Mouse (Mus musculus) fat pad, adult 2 months (tissue): ENCODE measurements around the gene Stx6.
"Not testable (repeated sequence)": the region's sequence is repeated elsewhere in the genome, so short reads cannot be mapped to it uniquely, and the experiment has no call there.

ENCODE experiments used
- DNase-seq: peaks from one replicate; pipeline ENCODE4 v3.0.0-alpha.2; 2011; ENCODE audit warnings: low read depth, low spot score; ENCODE audit errors: extremely low read depth

Stx6 gene

GRCm38 (mm10) chr1:155158970-155159484, 512 bp downstream of the Stx6 start:
- no peak for DNase-seq

GRCm38 (mm10) chr1:155167453-155167852, 8.9 kb downstream of the Stx6 start:
- DNase-seq: no peak

GRCm38 (mm10) chr1:155169935-155170334, 11.4 kb downstream of the Stx6 start:
- DNase-seq: no peak

- DNase-seq: no peak
Observed at GRCm38 (mm10) chr1:155172895-155173643, 14.6 kb downstream of the Stx6 start.

GRCm38 (mm10) chr1:155173644-155174016, 15.1 kb downstream of the Stx6 start:
- DNase-seq: not testable (repeated sequence)

- no peak for DNase-seq
Observed at GRCm38 (mm10) chr1:155174424-155174823, 15.9 kb downstream of the Stx6 start.

- no peak for DNase-seq
Observed at GRCm38 (mm10) chr1:155178192-155178924, 19.8 kb downstream of the Stx6 start.

- no peak for DNase-seq
Observed at GRCm38 (mm10) chr1:155184191-155184590, 25.7 kb downstream of the Stx6 start.

GRCm38 (mm10) chr1:155188656-155189055, 30.1 kb downstream of the Stx6 start:
- DNase-seq: no peak

GRCm38 (mm10) chr1:155191219-155191618, 32.7 kb downstream of the Stx6 start:
- DNase-seq: no peak

- DNase-seq: no peak
Observed at GRCm38 (mm10) chr1:155191671-155192070, 33.2 kb downstream of the Stx6 start.

GRCm38 (mm10) chr1:155192805-155193368, 34.4 kb downstream of the Stx6 start:
- no peak for DNase-seq

GRCm38 (mm10) chr1:155196691-155197090, 38.2 kb downstream of the Stx6 start:
- DNase-seq: no peak

- DNase-seq: no peak
Observed at GRCm38 (mm10) chr1:155199522-155199921, 41.0 kb downstream of the Stx6 start.

GRCm38 (mm10) chr1:155200967-155201366, 42.5 kb downstream of the Stx6 start:
- no peak for DNase-seq

- no peak for DNase-seq
Observed at GRCm38 (mm10) chr1:155201373-155201879, 42.9 kb downstream of the Stx6 start.

GRCm38 (mm10) chr1:155201914-155202313, 43.4 kb downstream of the Stx6 start:
- DNase-seq: no peak

GRCm38 (mm10) chr1:155202472-155202871, 44.0 kb downstream of the Stx6 start:
- DNase-seq: no peak

- no peak for DNase-seq
Observed at GRCm38 (mm10) chr1:155203101-155203500, 44.6 kb downstream of the Stx6 start.

- no peak for DNase-seq
Observed at GRCm38 (mm10) chr1:155203954-155204353, 45.4 kb downstream of the Stx6 start.

GRCm38 (mm10) chr1:155204560-155205162, 46.1 kb downstream of the Stx6 start:
- no peak for DNase-seq
